Mouse (Mus musculus) CH12.LX (cell line): Measurements from ENCODE around the gene Nr2c1. TPM values are rescaled to one million over a fixed set of nuclear protein-coding genes. Genes with fewer than 3 reads are reported as not detected.

Source experiments
- DNase-seq: peaks from one replicate; pipeline ENCODE4 v3.0.0-alpha.2; 2013; ENCODE audit errors: extremely low read depth
- H3K27ac ChIP-seq: 2 replicates; pipeline ENCODE4 v1.5.1; 2012; ENCODE audit warnings: low read depth, mild to moderate bottlenecking, control low read depth, moderate library complexity; ENCODE audit not compliant: insufficient read depth
- H3K27me3 ChIP-seq: replicated peaks from 2 replicates; pipeline ENCODE3; 2012; ENCODE audit warnings: inconsistent platforms
- H3K36me3 ChIP-seq, 2 experiments: replicated peaks in 1 of 2; 2 replicates each; pipeline versions ENCODE3 to v1.6.1; 2012; ENCODE audit warnings: inconsistent platforms in 1 of 2, low read length in 1 of 2, mild to moderate bottlenecking in 1 of 2, mixed read lengths in 1 of 2, moderate library complexity in 1 of 2; ENCODE audit not compliant: control insufficient read depth in 1 of 2, insufficient read depth in 1 of 2
- H3K4me1 ChIP-seq, 2 experiments: 2 replicates each; pipeline ENCODE4 v1.6.1; 2012; ENCODE audit warnings: inconsistent platforms in 1 of 2, moderate library complexity in 1 of 2; ENCODE audit not compliant: insufficient read depth in 2 of 2, control insufficient read depth in 1 of 2
- H3K4me2 ChIP-seq: 2 replicates; pipeline ENCODE4 v1.6.1; 2012; ENCODE audit warnings: low read depth, mild to moderate bottlenecking, control low read depth; ENCODE audit not compliant: poor library complexity, insufficient read depth, severe bottlenecking
- H3K4me3 ChIP-seq, 3 experiments: fragments of 150-350 bp in 1 of 3; sonication (generic) in 1 of 3; replicated peaks in 1 of 3; 2 replicates each; pipeline versions ENCODE3 to v1.5.1; 2011 to 2012; ENCODE audit warnings: low read depth in 2 of 3, low read length in 2 of 3, mild to moderate bottlenecking in 2 of 3, moderate library complexity in 2 of 3, control low read depth in 1 of 3, improper control_type of control experiment in 1 of 3, inconsistent platforms in 1 of 3, mixed read lengths in 1 of 3; ENCODE audit not compliant: poor library complexity in 1 of 3
- H3K79me2 ChIP-seq: replicated peaks from 2 replicates; pipeline ENCODE4 v1.6.1; 2012; ENCODE audit warnings: mild to moderate bottlenecking, moderate library complexity; ENCODE audit not compliant: control insufficient read depth, poor library complexity, insufficient read depth, severe bottlenecking; ENCODE audit errors: extremely low read depth
- H3K9ac ChIP-seq: 2 replicates; pipeline ENCODE4 v1.6.1; 2012; ENCODE audit warnings: low read depth, mild to moderate bottlenecking, control low read depth, moderate library complexity; ENCODE audit not compliant: insufficient read depth
- H3K9me3 ChIP-seq: replicated peaks from 2 replicates; pipeline ENCODE3; 2012; ENCODE audit warnings: low read length, inconsistent platforms, mixed read lengths
- CHD1 ChIP-seq: IDR thresholded peaks from 2 replicates; pipeline ENCODE4 v1.6.1; 2012; ENCODE audit warnings: low read depth, low read length, improper control_type of control experiment, inconsistent platforms
- CHD2 ChIP-seq: IDR thresholded peaks from 2 replicates; pipeline ENCODE4 v1.6.1; 2011; ENCODE audit warnings: low read length, improper control_type of control experiment
- CTCF ChIP-seq, 2 experiments: IDR thresholded peaks in 1 of 2; conservative IDR thresholded peaks in 1 of 2; 2 replicates each; pipeline ENCODE4 v1.5.1; 2011 to 2012; ENCODE audit warnings: low read depth in 2 of 2, low read length in 2 of 2, improper control_type of control experiment in 1 of 2, inconsistent platforms in 1 of 2, mild to moderate bottlenecking in 1 of 2, moderate library complexity in 1 of 2
- ELF1 ChIP-seq: IDR thresholded peaks from 2 replicates; pipeline ENCODE4 v1.6.1; 2014; ENCODE audit warnings: low read depth, mild to moderate bottlenecking, inconsistent platforms, low read length, improper control_type of control experiment
- ETS1 ChIP-seq: conservative IDR thresholded peaks from 2 replicates; pipeline ENCODE4 v1.6.1; 2012; ENCODE audit warnings: low read depth, mild to moderate bottlenecking, inconsistent platforms, low read length, improper control_type of control experiment, moderate library complexity
- GABPA ChIP-seq: IDR thresholded peaks from 2 replicates; pipeline ENCODE4 v1.6.1; 2012; ENCODE audit warnings: low read depth, low read length, improper control_type of control experiment, inconsistent platforms; ENCODE audit not compliant: insufficient replicate concordance
- HCFC1 ChIP-seq: IDR thresholded peaks from 2 replicates; pipeline ENCODE4 v1.6.1; 2012; ENCODE audit warnings: low read depth, mild to moderate bottlenecking, inconsistent platforms, low read length, improper control_type of control experiment
- IRF4 ChIP-seq: IDR thresholded peaks from 2 replicates; pipeline ENCODE4 v1.6.1; 2014; ENCODE audit warnings: low read depth, mild to moderate bottlenecking, inconsistent platforms, low read length, improper control_type of control experiment
- JUND ChIP-seq: conservative IDR thresholded peaks from 2 replicates; pipeline ENCODE4 v1.6.1; 2011; ENCODE audit warnings: low read depth, low read length, improper control_type of control experiment
- MAX ChIP-seq: IDR thresholded peaks from 2 replicates; pipeline ENCODE4 v1.6.1; 2011; ENCODE audit warnings: low read length, improper control_type of control experiment
- MXI1 ChIP-seq: IDR thresholded peaks from 2 replicates; pipeline ENCODE4 v1.6.1; 2011; ENCODE audit warnings: mild to moderate bottlenecking, low read depth, low read length, improper control_type of control experiment
- MYC ChIP-seq: IDR thresholded peaks from 2 replicates; pipeline ENCODE4 v1.6.1; 2011; ENCODE audit warnings: low read depth, mild to moderate bottlenecking, improper control_type of control experiment, low read length
- NELFE ChIP-seq: IDR thresholded peaks from 2 replicates; pipeline ENCODE4 v1.6.1; 2011; ENCODE audit warnings: low read depth, low read length, improper control_type of control experiment
- NRF1 ChIP-seq: IDR thresholded peaks from 2 replicates; pipeline ENCODE4 v1.6.1; 2014; ENCODE audit warnings: low read depth, mild to moderate bottlenecking, inconsistent platforms, low read length, improper control_type of control experiment, moderate library complexity
- PAX5 ChIP-seq: IDR thresholded peaks from 2 replicates; pipeline ENCODE4 v1.6.1; 2012; ENCODE audit warnings: low read length, inconsistent platforms, mixed read lengths
- RCOR1 ChIP-seq: conservative IDR thresholded peaks from 2 replicates; pipeline ENCODE4 v1.6.1; 2012; ENCODE audit warnings: low read depth, mild to moderate bottlenecking, inconsistent platforms, low read length, improper control_type of control experiment
- SMC3 ChIP-seq: IDR thresholded peaks from 2 replicates; pipeline ENCODE4 v1.6.1; 2011; ENCODE audit warnings: low read depth, low read length, improper control_type of control experiment
- TBP ChIP-seq: conservative IDR thresholded peaks from 2 replicates; pipeline ENCODE4 v1.6.1; 2011; ENCODE audit warnings: low read depth, low read length, improper control_type of control experiment
- TCF12 ChIP-seq: IDR thresholded peaks from 2 replicates; pipeline ENCODE4 v1.6.1; 2014; ENCODE audit warnings: low read depth, mild to moderate bottlenecking, inconsistent platforms, low read length, improper control_type of control experiment
- USF1 ChIP-seq: IDR thresholded peaks from 2 replicates; pipeline ENCODE4 v1.6.1; 2014; ENCODE audit warnings: low read depth, mild to moderate bottlenecking, inconsistent platforms, low read length, improper control_type of control experiment
- ZKSCAN1 ChIP-seq: IDR thresholded peaks from 2 replicates; pipeline ENCODE4 v1.6.1; 2012; ENCODE audit warnings: low read depth, inconsistent platforms, low read length, improper control_type of control experiment, borderline replicate concordance
- ZMIZ1 ChIP-seq: IDR thresholded peaks from 2 replicates; pipeline ENCODE4 v1.6.1; 2012; ENCODE audit warnings: low read depth, mild to moderate bottlenecking, inconsistent platforms, low read length, improper control_type of control experiment
- ZNF384 ChIP-seq: IDR thresholded peaks from 2 replicates; pipeline ENCODE4 v1.6.1; 2012; ENCODE audit warnings: low read depth, low read length, improper control_type of control experiment, inconsistent platforms
- dilution Hi-C: fragments of 300-500 bp; cut with MboI; formaldehyde crosslinking; loops from 2 replicates; pipeline ENCODE4 v1.14.3; 2020; ENCODE audit warnings: low sequenced_read_pairs; ENCODE audit not compliant: extremely low pct_unique_long_range_greater_than_20kb, extremely low pct_ligation_motif_present
- in situ Hi-C: fragments of 300-500 bp; cut with MboI; formaldehyde crosslinking; loops from 3 replicates; pipeline ENCODE4 v1.14.3; 2019; ENCODE audit warnings: low sequenced_read_pairs, low pct_ligation_motif_present, low pct_unique_long_range_greater_than_20kb, mixed read lengths
- polyA plus RNA-seq: library from polyadenylated mRNA; unstranded; fragments of >175 nt; gene quantifications from 2 replicates; pipeline ENCODE4 v1.2.1, GENCODE M21; 2012; ENCODE audit warnings: low read depth; ENCODE audit not compliant: insufficient read length
- total RNA-seq, 2 experiments: library from RNA; depleted of rRNA; stranded (reverse); fragments of 300-350 nt in 1 of 2; fragments of >200 nt in 1 of 2; gene quantifications; 2 replicates each; pipeline ENCODE4 v1.2.3; 2012 to 2014

Nr2c1 gene
- total and polyA plus RNA-seq, 3 experiments: 3.6 to 6.5 (median 5.7) TPM

DNA sequence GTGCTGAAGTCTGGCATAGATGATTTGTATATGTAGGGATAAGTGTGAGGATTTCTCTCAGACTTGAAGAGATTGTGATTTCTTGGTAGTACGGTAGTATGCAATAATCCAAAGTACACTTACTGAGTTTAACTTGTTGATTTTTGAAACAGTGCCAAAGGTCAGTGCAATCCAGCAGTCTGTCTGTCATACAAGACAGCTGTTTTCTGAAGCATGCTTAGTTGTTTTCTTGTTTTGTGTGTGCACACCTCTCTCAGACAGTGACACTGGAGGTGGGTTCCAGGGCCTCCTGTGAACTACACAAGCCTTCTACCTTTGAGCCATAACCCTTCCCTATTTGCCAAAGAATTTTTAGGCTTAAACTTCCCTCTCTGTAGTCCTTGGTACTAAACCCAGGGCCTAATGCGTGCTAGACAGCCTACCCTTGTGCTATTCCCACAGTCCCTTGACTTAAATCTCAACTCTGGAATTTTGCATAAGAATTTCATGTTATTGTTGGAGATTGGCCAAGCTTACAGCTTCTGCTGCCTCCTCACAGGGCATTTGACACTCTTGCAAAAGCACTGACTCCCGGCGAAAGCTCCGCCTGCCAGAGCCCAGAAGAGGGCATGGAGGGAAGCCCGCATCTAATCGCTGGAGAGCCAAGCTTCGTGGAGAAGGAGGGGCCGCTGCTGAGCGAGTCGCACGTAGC is 23.8 kb downstream of the Nr2c1 start:
- TF ChIP-seq CHD2 (no peak), RCOR1 (no peak), TBP (no peak), ZMIZ1 (no peak), HCFC1 (no peak), ZKSCAN1 (no peak), SMC3 (no peak), GABPA (no peak), CTCF (conservative IDR thresholded peaks at IDR 0.05 in 1 of 2, IDR thresholded peaks at IDR 0.05 in 1 of 2; ENCODE audit: low read depth in 2 of 2, low read length in 2 of 2) (no peak), USF1 (no peak), ETS1 (no peak), MAX (no peak)
- Histone ChIP-seq H3K27ac (no peak overlapping the region), H3K36me3 (peaks cover 50 to 84% of the 10 kb centered on the region in 2 experiments), H3K4me3 (no peak overlapping the region), H3K4me1 (peaks cover 5 to 9% of the 10 kb centered on the region in 2 experiments; a peak in 3 of 4 replicates), H3K79me2 (no peaks in the 10 kb centered on the region), H3K9me3 (peaks cover 7% of the 10 kb centered on the region), H3K9ac (no peak overlapping the region), H3K27me3 (no peaks in the 10 kb centered on the region), H3K4me2 (no peak overlapping the region)
- dilution Hi-C loops: no loop called here
- in situ Hi-C loops: no loop called here
- DNase-seq: no peak

DNA sequence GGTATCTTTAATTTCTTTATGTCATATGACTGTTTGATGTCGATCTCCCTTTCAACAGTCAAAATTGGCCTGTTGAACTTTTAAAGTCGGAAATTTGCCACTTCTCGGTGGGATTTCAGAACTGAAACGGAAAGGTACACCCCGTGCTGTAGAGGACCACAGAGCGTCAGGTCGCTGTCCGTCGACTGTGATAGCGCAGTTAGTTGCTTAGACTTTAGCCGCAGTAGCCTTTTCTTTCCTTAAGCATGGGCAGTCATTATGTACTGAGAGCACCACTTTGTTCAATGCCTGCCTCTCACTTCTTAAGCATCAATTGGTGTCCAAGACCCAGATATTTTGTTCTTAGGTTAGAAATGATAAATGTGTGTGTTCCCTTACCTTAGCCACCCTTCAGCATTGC is 24.3 kb downstream of the Nr2c1 start:
- H3K27me3 ChIP-seq: no peaks in the 10 kb centered on the region
- DNase-seq: no peak
- H3K27ac ChIP-seq: no peak overlapping the region
- H3K4me2 ChIP-seq: no peak overlapping the region
- H3K4me3 ChIP-seq: no peak overlapping the region
- in situ Hi-C loops (no loop called here), dilution Hi-C loops (no loop called here)
- peaks cover 50 to 79% of the 10 kb centered on the region in 2 experiments for H3K36me3 ChIP-seq
- TF ChIP-seq CHD1 (no peak), HCFC1 (no peak), CHD2 (no peak), TCF12 (no peak), ELF1 (no peak), NRF1 (no peak), NELFE (no peak), CTCF (conservative IDR thresholded peaks at IDR 0.05 in 1 of 2, IDR thresholded peaks at IDR 0.05 in 1 of 2; ENCODE audit: low read depth in 2 of 2, low read length in 2 of 2) (no peak), MXI1 (no peak), JUND (no peak), ZNF384 (no peak), MYC (no peak), PAX5 (no peak), IRF4 (no peak)
- no peaks in the 10 kb centered on the region for H3K79me2 ChIP-seq
- H3K9me3 ChIP-seq: peaks cover 7% of the 10 kb centered on the region
- H3K4me1 ChIP-seq: peaks cover 5 to 9% of the 10 kb centered on the region in 2 experiments; a peak in 3 of 4 replicates
- H3K9ac ChIP-seq: no peak overlapping the region
